Mouse (Mus musculus) G1E-ER4 (cell line): ENCODE results near the gene Prrg2. TPM values are rescaled to one million over a fixed set of nuclear protein-coding genes. Genes with fewer than 3 reads are reported as not detected.

Experiments
- GATA1 ChIP-seq: IDR thresholded peaks from one replicate; pipeline ENCODE4 v1.8.0; 2012; ENCODE audit warnings: low read length, inconsistent platforms
- polyA plus RNA-seq: library from polyadenylated mRNA; stranded (reverse); fragments of >175 nt; gene quantifications from 2 replicates; pipeline ENCODE4 v1.2.3, GENCODE M21; 2012

Gene Prrg2
- polyA plus RNA-seq, 1 experiment, result 34.7 TPM

- TF ChIP-seq GATA1, result no peak
Observed at GRCm38 (mm10) chr7:45075405-45075804, 12.9 kb upstream of the Prrg2 start.

- no peak for TF ChIP-seq GATA1
Observed at GRCm38 (mm10) chr7:45073949-45074348, 11.5 kb upstream of the Prrg2 start.

GRCm38 (mm10) chr7:45073171-45073707, 10.8 kb upstream of the Prrg2 start:
- TF ChIP-seq GATA1, result no peak

GRCm38 (mm10) chr7:45072230-45072629, 9.8 kb upstream of the Prrg2 start:
- no peak for TF ChIP-seq GATA1

GRCm38 (mm10) chr7:45069671-45070070, 7.2 kb upstream of the Prrg2 start:
- TF ChIP-seq GATA1, result no peak

GRCm38 (mm10) chr7:45068000-45068318, 5.5 kb upstream of the Prrg2 start:
- no peak for TF ChIP-seq GATA1

- no peak for TF ChIP-seq GATA1
Observed at GRCm38 (mm10) chr7:45067190-45067999, 4.9 kb upstream of the Prrg2 start.

- no peak for TF ChIP-seq GATA1
Observed at GRCm38 (mm10) chr7:45061532-45062075, 873 bp downstream of the Prrg2 start.

GRCm38 (mm10) chr7:45060632-45061122, 1.8 kb downstream of the Prrg2 start:
- no peak for TF ChIP-seq GATA1

- no peak for TF ChIP-seq GATA1
Observed at GRCm38 (mm10) chr7:45058607-45059571, 3.6 kb downstream of the Prrg2 start.

- TF ChIP-seq GATA1, result no peak
Observed at GRCm38 (mm10) chr7:45056972-45057348, 5.5 kb downstream of the Prrg2 start.

GRCm38 (mm10) chr7:45056329-45056971, 6.0 kb downstream of the Prrg2 start:
- no peak for TF ChIP-seq GATA1

- TF ChIP-seq GATA1, result no peak
Observed at GRCm38 (mm10) chr7:45053931-45054510, 8.5 kb downstream of the Prrg2 start.

GRCm38 (mm10) chr7:45053117-45053930, 9.2 kb downstream of the Prrg2 start:
- TF ChIP-seq GATA1, result no peak
